Mouse (Mus musculus) heart, adult 8-10 months (tissue): ENCODE measurements at regions not wholly inside any gene's neighbourhood (a gene's known extent, or its start where the extent isn't known, plus 50 kb on each side); places are given as distances from the start of the nearest gene placed in this dataset.

ENCODE experiments used
- DNase-seq: peaks from one replicate; pipeline ENCODE4 v3.0.0; 2022; ENCODE audit warnings: low spot score

DNA sequence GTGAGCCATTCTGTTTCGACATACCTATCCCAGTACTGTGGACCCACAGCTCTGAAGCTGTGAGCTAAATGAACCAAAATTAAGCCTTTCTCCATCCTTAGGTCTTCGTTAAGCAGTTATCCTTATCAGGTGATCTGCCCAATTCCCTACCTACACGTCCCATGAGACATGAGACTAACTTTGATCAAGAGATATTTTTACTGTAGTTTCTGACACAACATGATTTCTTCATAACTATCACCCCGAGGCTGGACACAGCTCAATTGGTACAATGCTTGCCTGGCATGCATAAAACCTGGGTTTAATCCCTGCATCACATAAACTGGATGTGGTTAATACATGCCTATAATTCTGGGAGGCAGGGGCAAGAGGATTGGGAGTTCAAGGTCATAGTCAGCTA, 82.2 kb upstream of the Elovl6 start:
- no peak for DNase-seq

DNA sequence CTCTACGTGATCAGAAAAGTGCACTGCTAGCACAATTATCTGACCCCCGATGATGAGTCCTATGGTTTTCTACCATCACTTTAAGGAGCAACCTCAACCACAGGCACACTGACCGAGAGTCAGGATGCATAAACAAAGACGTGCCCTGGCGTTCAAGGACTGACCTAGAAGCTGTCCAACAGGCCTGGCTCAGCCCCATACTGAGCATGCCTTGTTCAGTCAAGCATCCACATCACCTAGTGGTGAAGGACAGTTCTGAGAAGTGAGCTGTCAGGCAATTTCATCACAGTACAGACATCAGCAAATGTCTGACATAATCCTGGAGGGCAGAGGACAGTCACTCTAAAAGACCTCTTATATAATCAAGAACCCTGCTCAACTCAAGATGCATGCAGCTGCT, 81.5 kb upstream of the Elovl6 start:
- no peak for DNase-seq

GRCm38 (mm10) chr3:129470088-129470487, 62.1 kb upstream of the Elovl6 start:
- no peak for DNase-seq

DNA sequence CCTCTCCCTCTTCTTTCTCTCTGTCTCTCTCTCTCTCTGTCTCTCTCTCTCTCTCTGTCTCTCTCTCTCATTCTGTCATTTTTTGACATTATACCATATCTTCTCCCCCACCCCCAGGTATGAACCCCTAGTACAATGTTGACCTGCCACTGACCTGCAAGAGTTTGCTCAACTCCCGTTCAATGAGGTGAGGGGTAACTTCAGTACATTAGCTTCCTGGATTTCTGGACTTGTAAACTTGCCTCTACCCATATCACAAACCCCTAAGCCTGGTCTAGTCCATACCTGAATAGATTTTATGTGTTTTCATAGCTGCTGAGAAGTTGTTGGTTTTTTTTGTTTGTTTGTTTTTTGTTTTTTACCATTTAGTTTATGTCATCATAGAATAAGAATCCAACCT, 60.8 kb upstream of the Elovl6 start:
- DNase-seq, result no peak

GRCm38 (mm10) chr3:129472008-129472407, 60.1 kb upstream of the Elovl6 start:
- no peak for DNase-seq

- no peak for DNase-seq
Observed at GRCm38 (mm10) chr3:129474451-129474850, 57.7 kb upstream of the Elovl6 start.

- DNase-seq, result no peak
Observed at GRCm38 (mm10) chr3:129476250-129476649, 55.9 kb upstream of the Elovl6 start.

DNA sequence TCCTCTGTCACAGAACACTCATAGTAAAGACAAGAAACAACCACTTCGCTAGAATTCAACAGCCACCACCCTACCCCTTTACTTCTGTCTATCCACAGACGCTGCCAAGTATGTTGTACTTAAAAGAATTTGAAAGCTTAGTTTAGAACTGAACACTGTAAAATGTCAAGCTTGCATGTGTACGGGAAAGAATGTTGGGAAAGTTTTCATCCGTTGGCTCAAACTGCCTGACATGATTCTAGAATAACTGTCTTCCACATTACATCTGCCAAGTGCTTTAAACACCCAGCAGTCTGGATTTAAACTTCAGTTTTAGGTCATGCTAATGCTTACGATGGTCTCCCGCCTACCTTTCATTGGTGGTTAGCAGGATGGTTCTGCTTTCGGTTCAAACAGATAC, 54.1 kb upstream of the Elovl6 start:
- no peak for DNase-seq

DNA sequence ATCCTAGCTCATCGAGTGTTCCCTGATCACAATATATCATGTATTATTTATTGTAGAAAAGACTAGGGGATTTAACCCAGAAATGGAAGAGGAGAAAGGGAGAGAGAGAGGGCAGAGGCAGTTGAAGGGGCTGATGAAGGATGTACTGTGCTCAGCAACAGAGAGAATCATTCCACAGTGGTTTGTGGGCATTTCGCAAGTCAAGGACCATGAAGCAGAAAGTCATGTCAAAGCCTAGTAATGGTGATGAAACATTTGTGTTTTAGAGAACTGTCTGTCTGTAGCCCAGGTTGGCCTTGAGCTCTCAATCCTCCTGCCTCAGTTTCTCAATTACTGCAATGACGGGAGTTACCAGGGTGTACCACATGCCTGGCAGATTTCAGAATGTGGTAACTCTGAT, 50.9 kb upstream of the Elovl6 start:
- no peak for DNase-seq
